Mouse (Mus musculus) heart, postnatal 0 days (tissue): ENCODE measurements around the gene Mum1l1. TPM values are rescaled to one million over a fixed set of nuclear protein-coding genes. Genes with fewer than 3 reads are reported as not detected.
"Not testable (repeated sequence)": the region's sequence is repeated elsewhere in the genome, so short reads cannot be mapped to it uniquely, and the experiment has no call there.

Experiments
- ATAC-seq: fragments of 200-750 bp; cut with Nextera tagmentation; 2 replicates; pipeline ENCODE4 v1.8.0; 2017; ENCODE audit warnings: low read depth, moderate number of reproducible peaks, moderate library complexity; ENCODE audit not compliant: insufficient read depth
- DNase-seq: peaks from one replicate; pipeline ENCODE4 v3.0.0-alpha.2; 2016; ENCODE audit warnings: low spot score
- H3K27ac ChIP-seq: fragments of 300-500 bp; sonication (generic); 2 replicates; pipeline ENCODE4 v1.5.1; 2014; ENCODE audit warnings: low read depth, mild to moderate bottlenecking
- H3K27me3 ChIP-seq: fragments of 300-500 bp; sonication (generic); 2 replicates; pipeline ENCODE4 v1.6.1; 2014; ENCODE audit warnings: low read length, mixed read lengths; ENCODE audit not compliant: control insufficient read depth, insufficient read depth
- H3K36me3 ChIP-seq: fragments of 300-500 bp; sonication (generic); replicated peaks from 2 replicates; pipeline ENCODE4 v1.6.1; 2014; ENCODE audit warnings: low read length, mixed read lengths; ENCODE audit not compliant: control insufficient read depth, insufficient read depth
- H3K4me1 ChIP-seq: fragments of 300-500 bp; sonication (generic); 2 replicates; pipeline ENCODE4 v1.6.1; 2014; ENCODE audit warnings: antibody characterized with exemption; ENCODE audit not compliant: control insufficient read depth, insufficient read depth
- H3K4me2 ChIP-seq: fragments of 300-500 bp; sonication (generic); 2 replicates; pipeline ENCODE4 v1.6.1; 2014; ENCODE audit warnings: low read depth, mild to moderate bottlenecking, low read length, moderate library complexity
- H3K4me3 ChIP-seq: fragments of 300-500 bp; sonication (generic); 2 replicates; pipeline ENCODE4 v1.5.1; 2014; ENCODE audit warnings: low read depth, low read length
- H3K9ac ChIP-seq: fragments of 300-500 bp; sonication (generic); replicated peaks from 2 replicates; pipeline ENCODE4 v1.6.1; 2014; ENCODE audit warnings: low read depth, low read length, mixed read lengths
- H3K9me3 ChIP-seq: fragments of 300-500 bp; sonication (generic); replicated peaks from 2 replicates; pipeline ENCODE4 v1.6.1; 2016; ENCODE audit warnings: low read length; ENCODE audit not compliant: control insufficient read depth
- CTCF ChIP-seq: IDR thresholded peaks from 2 replicates; pipeline ENCODE4 v1.5.1; 2016; ENCODE audit warnings: antibody characterized with exemption, control low read depth, low read depth
- EP300 ChIP-seq: IDR thresholded peaks from 2 replicates; pipeline ENCODE4 v1.6.1; 2016; ENCODE audit warnings: antibody characterized with exemption, low read depth
- WGBS: fragments of 180-500 bp; shearing (Covaris S2); extraction: QIAGEN DNeasy Blood & Tissue Kit; methylation state at CpG from one replicate; pipeline ENCODE4 v1.1.7; 2014; 5-methylcytosine and 5-hydroxymethylcytosine counted together
- polyA plus RNA-seq: library from polyadenylated mRNA; unstranded; fragments of >200 nt; fragmentation: Nextera tagmentation; extraction: Ambion mirVana; gene quantifications from 2 replicates; pipeline ENCODE4 v1.2.1, GENCODE M21; 2015
- total RNA-seq: library from RNA; depleted of rRNA; stranded (reverse); fragments of >200 nt; gene quantifications from 2 replicates; pipeline ENCODE4 v1.2.3, GENCODE M21; 2014; ENCODE audit warnings: low replicate concordance; rRNA removed

Gene Mum1l1
- total RNA-seq (8.4 and 12.2 TPM in 2 replicates), polyA plus RNA-seq (16.0 and 16.9 TPM in 2 replicates)

GRCm38 (mm10) chrX:139209829-139210225 is at the start of gene Mum1l1:
Mum1l1 (plus strand) TSS chrX:139210042.
- Histone ChIP-seq H3K27ac (peak within 1 kb of the TSS; percentile 64), H3K27me3 (no peaks in the 10 kb centered on the region), H3K9ac (peak within 1 kb of the TSS; percentile 50), H3K36me3 (no peaks in the 10 kb centered on the region), H3K4me3 (peak within 1 kb of the TSS; percentile 59), H3K9me3 (no peaks in the 10 kb centered on the region), H3K4me2 (peak within 1 kb of the TSS; percentile 66), H3K4me1 (no peaks in the 10 kb centered on the region)
- no peak for TF ChIP-seq EP300
- TF ChIP-seq CTCF: no peak
- WGBS: 15% methylated on average over 29 of the region's 31 CpGs
- ATAC-seq (peak; percentile 96), DNase-seq (peak; percentile 66)

- no peak for DNase-seq
- Histone ChIP-seq H3K4me2 (no peak within 1 kb of the TSS), H3K4me3 (no peak within 1 kb of the TSS), H3K4me1 (no peaks in the 10 kb centered on the region), H3K9me3 (no peaks in the 10 kb centered on the region), H3K27ac (no peak within 1 kb of the TSS), H3K9ac (no peak within 1 kb of the TSS), H3K36me3 (no peaks in the 10 kb centered on the region), H3K27me3 (no peaks in the 10 kb centered on the region)
- no peak for ATAC-seq
- WGBS: 81% methylated on average over 8 of the region's 8 CpGs
- no peak for TF ChIP-seq CTCF
- TF ChIP-seq EP300: no peak
Observed at GRCm38 (mm10) chrX:139178928-139179327, 30.9 kb upstream of the Mum1l1 start, which contains the start of gene 4933428M09Rik. 4933428M09Rik (plus strand) TSS chrX:139179228.

GRCm38 (mm10) chrX:139191506-139191905 is 18.3 kb upstream of the Mum1l1 start:
- not testable (repeated sequence) for H3K27ac ChIP-seq, H3K9ac ChIP-seq, H3K4me2 ChIP-seq, ATAC-seq, H3K4me1 ChIP-seq, DNase-seq, H3K4me3 ChIP-seq, H3K36me3 ChIP-seq, H3K9me3 ChIP-seq, H3K27me3 ChIP-seq
- WGBS: 76% methylated on average over 3 of the region's 3 CpGs
- TF ChIP-seq CTCF: peak; percentile 9; the same call in 1 of the 2 replicates

- H3K4me2 ChIP-seq: no peak overlapping the region
- 22% methylated on average over 1 of the region's 1 CpGs for WGBS
- no peak overlapping the region for H3K9ac ChIP-seq
- ATAC-seq (no peak), DNase-seq (no peak)
- H3K27ac ChIP-seq: no peak overlapping the region
- H3K9me3 ChIP-seq: no peaks in the 10 kb centered on the region
- no peaks in the 10 kb centered on the region for H3K4me1 ChIP-seq
- no peak overlapping the region for H3K4me3 ChIP-seq
- no peak for TF ChIP-seq CTCF
- no peak for TF ChIP-seq EP300
- H3K27me3 ChIP-seq: no peaks in the 10 kb centered on the region
- no peaks in the 10 kb centered on the region for H3K36me3 ChIP-seq
Observed at GRCm38 (mm10) chrX:139194572-139195279, 15.1 kb upstream of the Mum1l1 start.

- H3K9me3 ChIP-seq, DNase-seq, H3K27me3 ChIP-seq, H3K4me1 ChIP-seq, ATAC-seq, H3K9ac ChIP-seq, H3K36me3 ChIP-seq, H3K27ac ChIP-seq: not testable (repeated sequence)
- H3K4me3 ChIP-seq: peak overlapping the region; percentile 59; the same call in 1 of the 2 replicates
- WGBS: 60% methylated on average over 4 of the region's 4 CpGs
- peak overlapping the region; percentile 66; the same call in 1 of the 2 replicates for H3K4me2 ChIP-seq
Observed at GRCm38 (mm10) chrX:139209191-139209828, 532 bp upstream of the Mum1l1 start.
